Mouse (Mus musculus) frontal cortex, postnatal 10 days (tissue): ENCODE data around the gene Arfgap2.

Source experiments
- DNase-seq, 2 experiments: peaks; one replicate each; pipeline ENCODE4 v3.0.0; 2022; ENCODE audit warnings: low spot score in 2 of 2, mixed read lengths in 1 of 2

Gene Arfgap2

GRCm38 (mm10) chr2:91306589-91306988, 41.8 kb downstream of the Arfgap2 start:
- no peak for DNase-seq

DNA sequence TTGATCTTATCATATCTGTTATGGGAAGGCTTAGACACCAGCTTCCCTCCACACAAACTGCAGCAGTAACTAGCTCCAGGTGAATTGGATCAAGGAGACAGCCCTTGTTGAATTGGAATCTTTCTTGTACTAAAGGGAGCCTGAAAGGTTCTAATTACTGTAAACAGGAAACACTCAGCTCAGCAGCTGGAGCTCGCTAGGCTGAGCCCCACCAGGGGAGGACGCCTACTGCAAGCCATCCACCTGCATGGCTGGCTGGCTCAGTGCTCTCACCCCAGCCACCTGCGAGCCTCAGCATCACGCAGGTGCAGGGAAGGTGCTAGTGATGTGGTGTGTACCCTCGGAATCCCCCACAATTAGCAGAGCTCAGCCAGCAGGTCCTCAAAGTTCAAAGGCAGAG, 43.9 kb downstream of the Arfgap2 start:
- no peak for DNase-seq

DNA sequence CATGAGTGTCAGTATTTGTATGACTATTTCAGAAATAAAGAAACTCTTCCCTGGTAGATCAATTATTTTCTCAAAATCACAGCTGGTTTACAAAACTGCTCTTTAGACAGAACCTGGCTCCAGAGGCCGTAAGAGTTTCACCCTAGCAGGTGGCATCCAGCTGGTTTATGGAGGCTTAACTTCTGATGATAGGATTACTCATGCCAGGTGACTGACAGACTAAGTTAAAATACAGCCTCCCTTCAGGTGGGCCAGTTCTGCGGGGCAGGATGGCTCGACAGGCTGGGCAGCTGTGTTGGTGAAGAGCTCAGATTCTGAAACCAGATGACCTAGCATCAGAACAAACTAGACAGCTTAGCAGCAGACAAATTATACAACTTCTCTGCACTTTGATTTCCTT, 44.8 kb downstream of the Arfgap2 start:
- DNase-seq = no peak

DNA sequence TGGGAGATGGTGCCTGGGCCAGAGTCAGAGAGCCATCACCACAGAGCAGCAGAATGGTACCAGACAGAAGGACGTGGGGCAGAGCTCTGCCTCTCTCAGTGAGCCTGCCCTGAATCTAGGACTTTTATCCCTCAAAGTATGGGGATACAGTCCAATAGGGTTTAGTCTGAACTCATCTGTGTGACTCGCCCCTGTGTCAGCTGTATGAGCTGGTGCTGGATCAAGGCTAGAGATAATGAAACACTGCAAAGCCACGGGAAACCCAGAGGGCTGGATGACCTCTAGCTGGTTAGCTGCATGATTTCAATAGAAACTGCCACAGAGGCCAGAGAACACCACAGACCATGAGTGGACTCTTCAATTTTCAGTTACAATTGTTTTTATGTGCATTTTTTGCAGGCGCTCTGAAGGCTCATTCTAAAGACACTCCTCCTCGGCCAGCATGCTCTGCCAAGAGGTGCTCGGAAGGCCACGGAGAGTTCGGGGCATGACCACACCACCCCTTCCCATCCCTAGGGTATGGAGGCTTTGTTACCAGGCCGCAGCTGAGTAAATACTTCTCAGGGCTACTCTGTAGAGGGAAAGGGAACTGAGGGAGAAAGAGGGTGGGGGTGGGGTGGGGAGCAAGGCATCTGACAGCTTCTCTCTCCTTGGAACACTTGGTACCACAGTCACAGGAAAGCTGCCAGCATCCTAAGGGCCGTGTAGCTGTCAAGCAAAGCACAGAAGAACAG, 48.0 kb downstream of the Arfgap2 start:
- no peak for DNase-seq

- no peak for DNase-seq
These were observed 49.4 kb downstream of the Arfgap2 start for GRCm38 (mm10) chr2:91314184-91314583.

GRCm38 (mm10) chr2:91320559-91321529, 56.1 kb downstream of the Arfgap2 start:
- no peak for DNase-seq

GRCm38 (mm10) chr2:91321923-91322322, 57.1 kb downstream of the Arfgap2 start:
- DNase-seq = no peak

DNA sequence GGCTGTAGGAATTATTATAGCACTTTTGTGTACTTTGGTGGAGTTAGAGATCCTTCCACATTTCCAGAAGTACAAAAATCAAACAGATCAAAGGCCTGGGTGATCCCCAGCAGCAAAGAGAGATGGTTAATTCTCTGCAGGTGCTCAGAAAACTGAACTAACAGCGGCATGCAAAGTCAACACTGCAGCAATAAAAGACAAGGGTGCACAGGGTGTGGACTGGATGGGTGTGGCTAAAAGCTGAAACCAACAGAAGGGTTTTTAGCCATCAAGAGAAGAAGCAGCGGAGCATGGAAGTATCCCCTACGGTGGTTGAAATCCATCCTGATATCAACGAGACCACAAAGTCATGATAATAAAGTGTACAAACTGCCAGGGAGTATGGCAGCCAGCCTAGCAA, 57.7 kb downstream of the Arfgap2 start:
- no peak for DNase-seq

DNA sequence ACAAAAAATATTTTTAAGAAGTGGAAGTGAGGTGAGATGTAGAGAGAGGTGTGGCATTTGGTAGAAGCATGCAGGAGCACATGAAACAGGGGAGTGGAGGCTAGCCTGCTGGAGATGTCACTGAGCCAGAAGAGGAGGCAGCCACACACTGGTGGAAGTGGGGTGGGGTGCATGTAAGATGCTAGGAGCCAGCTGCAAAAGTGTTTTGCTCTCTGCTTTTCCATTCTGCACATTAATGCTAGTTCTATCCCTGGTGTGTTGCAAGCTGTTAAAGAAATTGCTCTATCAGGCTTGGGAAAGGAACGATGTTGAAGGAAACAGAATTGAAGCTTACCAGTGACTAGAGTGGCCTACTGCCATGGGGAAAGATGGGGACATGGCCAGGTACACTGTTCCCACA, 59.6 kb downstream of the Arfgap2 start:
- no peak for DNase-seq

GRCm38 (mm10) chr2:91324761-91325421, 60.1 kb downstream of the Arfgap2 start:
- peak; percentile 31 to 46 for DNase-seq
